Mouse (Mus musculus): ENCODE measurements around the gene Elmsan1. TPM values are rescaled to one million over a fixed set of nuclear protein-coding genes. Genes with fewer than 3 reads are reported as not detected.

The Elmsan1 gene
- polyA plus RNA-seq, 1 experiment from 2014 or later: 4.3 TPM

GRCm38 (mm10) chr12:84163586-84164110 is 55.0 kb downstream of the Elmsan1 start:
- no peaks in the 10 kb centered on the region for H3K27me3 ChIP-seq (ENCODE audit: control insufficient read depth, insufficient read depth, low read length)
- H3K4me3 ChIP-seq (replicated peaks; ENCODE audit: low read depth, low read length): no peak overlapping the region
- no peak overlapping the region for H3K4me2 ChIP-seq (ENCODE audit: low read length)
- H3K9me3 ChIP-seq (ENCODE audit: control insufficient read depth, low read length): no peaks in the 10 kb centered on the region
- 84% methylated on average over 11 of the region's 11 CpGs for WGBS
- no peak for ATAC-seq (ENCODE audit: low FRiP score, low TSS enrichment)
- H3K4me1 ChIP-seq (ENCODE audit: control insufficient read depth, insufficient read depth, low read length): no peaks in the 10 kb centered on the region
- no peak overlapping the region for H3K27ac ChIP-seq (replicated peaks; ENCODE audit: low read depth, low read length)
- H3K9ac ChIP-seq (replicated peaks; ENCODE audit: low read length): no peak overlapping the region
- no peak for DNase-seq
- peaks cover 17% of the 10 kb centered on the region for H3K36me3 ChIP-seq (ENCODE audit: control insufficient read depth, insufficient read depth, low read length)

GRCm38 (mm10) chr12:84163133-84163532 is 55.5 kb downstream of the Elmsan1 start:
- no peak overlapping the region for H3K27ac ChIP-seq (replicated peaks; ENCODE audit: low read depth, low read length)
- H3K27me3 ChIP-seq (ENCODE audit: control insufficient read depth, insufficient read depth, low read length): no peaks in the 10 kb centered on the region
- no peak overlapping the region for H3K4me3 ChIP-seq (replicated peaks; ENCODE audit: low read depth, low read length)
- WGBS: 88% methylated on average over 9 of the region's 9 CpGs
- no peaks in the 10 kb centered on the region for H3K9me3 ChIP-seq (ENCODE audit: control insufficient read depth, low read length)
- no peak for DNase-seq
- no peak overlapping the region for H3K9ac ChIP-seq (replicated peaks; ENCODE audit: low read length)
- ATAC-seq (ENCODE audit: low FRiP score, low TSS enrichment): no peak
- no peaks in the 10 kb centered on the region for H3K4me1 ChIP-seq (ENCODE audit: control insufficient read depth, insufficient read depth, low read length)
- H3K4me2 ChIP-seq (ENCODE audit: low read length): no peak overlapping the region
- H3K36me3 ChIP-seq (ENCODE audit: control insufficient read depth, insufficient read depth, low read length): peaks cover 22% of the 10 kb centered on the region

GRCm38 (mm10) chr12:84161616-84162433 is 56.9 kb downstream of the Elmsan1 start:
- peak; percentile 40; the same call in 1 of the 2 replicates for ATAC-seq (ENCODE audit: low FRiP score, low TSS enrichment)

GRCm38 (mm10) chr12:84161116-84161515 is 57.6 kb downstream of the Elmsan1 start:
- Histone ChIP-seq H3K4me1 (ENCODE audit: control insufficient read depth, insufficient read depth, low read length) (no peaks in the 10 kb centered on the region), H3K4me3 (replicated peaks; ENCODE audit: low read depth, low read length) (no peak overlapping the region), H3K27ac (replicated peaks; ENCODE audit: low read depth, low read length) (no peak overlapping the region), H3K27me3 (ENCODE audit: control insufficient read depth, insufficient read depth, low read length) (no peaks in the 10 kb centered on the region), H3K36me3 (ENCODE audit: control insufficient read depth, insufficient read depth, low read length) (peaks cover 30% of the 10 kb centered on the region), H3K9me3 (ENCODE audit: control insufficient read depth, low read length) (no peaks in the 10 kb centered on the region), H3K9ac (replicated peaks; ENCODE audit: low read length) (no peak overlapping the region), H3K4me2 (ENCODE audit: low read length) (no peak overlapping the region)
- WGBS: 79% methylated on average over 8 of the region's 8 CpGs
- DNase-seq: no peak
- no peak for ATAC-seq (ENCODE audit: low FRiP score, low TSS enrichment)

More at GRCm38 (mm10) chr12:84161616-84162433, 56.9 kb downstream of the Elmsan1 start:
- Histone ChIP-seq H3K4me2 (ENCODE audit: low read length) (no peak overlapping the region), H3K4me3 (replicated peaks; ENCODE audit: low read depth, low read length) (no peak overlapping the region), H3K9ac (replicated peaks; ENCODE audit: low read length) (no peak overlapping the region), H3K4me1 (ENCODE audit: control insufficient read depth, insufficient read depth, low read length) (no peaks in the 10 kb centered on the region), H3K9me3 (ENCODE audit: control insufficient read depth, low read length) (no peaks in the 10 kb centered on the region), H3K27ac (replicated peaks; ENCODE audit: low read depth, low read length) (no peak overlapping the region), H3K27me3 (ENCODE audit: control insufficient read depth, insufficient read depth, low read length) (no peaks in the 10 kb centered on the region), H3K36me3 (ENCODE audit: control insufficient read depth, insufficient read depth, low read length) (peaks cover 27% of the 10 kb centered on the region)
- WGBS: 62% methylated on average over 14 of the region's 14 CpGs
- DNase-seq: peak; percentile 72

- H3K4me3 ChIP-seq (replicated peaks; ENCODE audit: low read depth, low read length): no peak overlapping the region
- ATAC-seq (ENCODE audit: low FRiP score, low TSS enrichment) (no peak), DNase-seq (no peak)
- peaks cover 35% of the 10 kb centered on the region for H3K36me3 ChIP-seq (ENCODE audit: control insufficient read depth, insufficient read depth, low read length)
- H3K9me3 ChIP-seq (ENCODE audit: control insufficient read depth, low read length): no peaks in the 10 kb centered on the region
- WGBS: 96% methylated on average over 8 of the region's 8 CpGs
- no peak overlapping the region for H3K27ac ChIP-seq (replicated peaks; ENCODE audit: low read depth, low read length)
- H3K9ac ChIP-seq (replicated peaks; ENCODE audit: low read length): no peak overlapping the region
- H3K4me2 ChIP-seq (ENCODE audit: low read length): no peak overlapping the region
- H3K4me1 ChIP-seq (ENCODE audit: control insufficient read depth, insufficient read depth, low read length): no peaks in the 10 kb centered on the region
- no peaks in the 10 kb centered on the region for H3K27me3 ChIP-seq (ENCODE audit: control insufficient read depth, insufficient read depth, low read length)
Observed at GRCm38 (mm10) chr12:84160491-84160890, 58.2 kb downstream of the Elmsan1 start.

GRCm38 (mm10) chr12:84158156-84158555 is 60.5 kb downstream of the Elmsan1 start:
- Histone ChIP-seq H3K27ac (replicated peaks; ENCODE audit: low read depth, low read length) (no peak overlapping the region), H3K4me2 (ENCODE audit: low read length) (no peak overlapping the region), H3K9me3 (ENCODE audit: control insufficient read depth, low read length) (no peaks in the 10 kb centered on the region), H3K27me3 (ENCODE audit: control insufficient read depth, insufficient read depth, low read length) (no peaks in the 10 kb centered on the region), H3K9ac (replicated peaks; ENCODE audit: low read length) (no peak overlapping the region), H3K4me1 (ENCODE audit: control insufficient read depth, insufficient read depth, low read length) (no peaks in the 10 kb centered on the region), H3K36me3 (ENCODE audit: control insufficient read depth, insufficient read depth, low read length) (peaks cover 44% of the 10 kb centered on the region), H3K4me3 (replicated peaks; ENCODE audit: low read depth, low read length) (no peak overlapping the region)
- no peak for DNase-seq
- no peak for ATAC-seq (ENCODE audit: low FRiP score, low TSS enrichment)
- 94% methylated on average over 14 of the region's 14 CpGs for WGBS

GRCm38 (mm10) chr12:84156210-84156609 is 62.5 kb downstream of the Elmsan1 start:
- Histone ChIP-seq H3K9me3 (ENCODE audit: control insufficient read depth, low read length) (no peaks in the 10 kb centered on the region), H3K36me3 (ENCODE audit: control insufficient read depth, insufficient read depth, low read length) (peaks cover 49% of the 10 kb centered on the region), H3K4me2 (ENCODE audit: low read length) (no peak overlapping the region), H3K4me3 (replicated peaks; ENCODE audit: low read depth, low read length) (no peak overlapping the region), H3K27ac (replicated peaks; ENCODE audit: low read depth, low read length) (no peak overlapping the region), H3K4me1 (ENCODE audit: control insufficient read depth, insufficient read depth, low read length) (no peaks in the 10 kb centered on the region), H3K27me3 (ENCODE audit: control insufficient read depth, insufficient read depth, low read length) (no peaks in the 10 kb centered on the region), H3K9ac (replicated peaks; ENCODE audit: low read length) (no peak overlapping the region)
- WGBS: 95% methylated on average over 18 of the region's 18 CpGs
- DNase-seq: no peak
- no peak for ATAC-seq (ENCODE audit: low FRiP score, low TSS enrichment)

- DNase-seq (no peak), ATAC-seq (ENCODE audit: low FRiP score, low TSS enrichment) (no peak)
- H3K27me3 ChIP-seq (ENCODE audit: control insufficient read depth, insufficient read depth, low read length): no peaks in the 10 kb centered on the region
- no peaks in the 10 kb centered on the region for H3K4me1 ChIP-seq (ENCODE audit: control insufficient read depth, insufficient read depth, low read length)
- H3K4me2 ChIP-seq (ENCODE audit: low read length): no peak overlapping the region
- no peak overlapping the region for H3K4me3 ChIP-seq (replicated peaks; ENCODE audit: low read depth, low read length)
- H3K36me3 ChIP-seq (ENCODE audit: control insufficient read depth, insufficient read depth, low read length): peaks cover 49% of the 10 kb centered on the region
- H3K27ac ChIP-seq (replicated peaks; ENCODE audit: low read depth, low read length): no peak overlapping the region
- WGBS: 92% methylated on average over 2 of the region's 2 CpGs
- no peaks in the 10 kb centered on the region for H3K9me3 ChIP-seq (ENCODE audit: control insufficient read depth, low read length)
- H3K9ac ChIP-seq (replicated peaks; ENCODE audit: low read length): no peak overlapping the region
Observed at GRCm38 (mm10) chr12:84155523-84155871, 63.2 kb downstream of the Elmsan1 start.
